Mouse (Mus musculus): ENCODE measurements around the gene Sphk1.

DNA sequence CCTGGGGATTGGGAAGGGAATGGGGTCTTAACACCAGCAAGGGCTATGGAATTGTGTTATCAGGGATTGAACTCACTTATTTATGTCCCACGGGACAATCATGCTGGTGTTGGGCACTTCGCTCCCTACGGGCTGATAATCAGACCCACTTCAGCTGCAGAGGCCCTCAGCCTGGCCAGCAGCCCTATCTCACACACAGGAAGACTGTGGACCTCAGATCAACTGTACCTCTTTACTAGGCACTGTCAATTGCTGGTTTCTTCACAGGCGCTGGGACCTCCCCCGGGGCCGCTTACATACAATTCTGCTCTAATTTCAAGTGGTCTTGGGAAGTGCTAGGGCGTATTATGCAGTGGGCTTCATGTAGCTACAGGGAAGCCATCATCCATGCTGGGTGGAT lies 6.0 kb downstream of the Sphk1 start:
- no peak for TF ChIP-seq CTCF (IDR thresholded peaks at IDR 0.05; ENCODE audit: borderline replicate concordance, control insufficient read depth, extremely low read depth, insufficient read depth, low read length, poor library complexity)
- no peak for TF ChIP-seq POLR2A (IDR thresholded peaks at IDR 0.05; ENCODE audit: control insufficient read depth, extremely low read depth, insufficient read depth, low read length, poor library complexity)

Measured in thymus, adult 2 months (tissue).